Mouse (Mus musculus) liver, embryonic 11.5 days (tissue): ENCODE results near the gene Hbs1l. TPM values are rescaled to one million over a fixed set of nuclear protein-coding genes. Genes with fewer than 3 reads are reported as not detected.

Experiments used
- ATAC-seq: fragments of 200-750 bp; cut with Nextera tagmentation; replicated peaks from 2 replicates; pipeline ENCODE4 v1.8.0; 2017; ENCODE audit warnings: moderate number of reproducible peaks, mild to moderate bottlenecking, moderate TSS enrichment, moderate library complexity; ENCODE audit not compliant: low FRiP score
- DNase-seq: peaks from one replicate; pipeline ENCODE4 v3.0.0-alpha.2; 2017; ENCODE audit warnings: low spot score
- H3K27ac ChIP-seq: fragments of 300-500 bp; sonication (generic); 2 replicates; pipeline ENCODE4 v1.5.1; 2014; ENCODE audit warnings: mild to moderate bottlenecking, low read depth, low read length, control low read depth
- H3K27me3 ChIP-seq: fragments of 300-500 bp; sonication (generic); replicated peaks from 2 replicates; pipeline ENCODE4 v1.6.1; 2014; ENCODE audit warnings: low read length, mixed read lengths; ENCODE audit not compliant: control insufficient read depth, insufficient read depth
- H3K36me3 ChIP-seq: fragments of 300-500 bp; sonication (generic); 2 replicates; pipeline ENCODE4 v1.6.1; 2014; ENCODE audit warnings: mild to moderate bottlenecking, low read length, moderate library complexity, mixed read lengths; ENCODE audit not compliant: control insufficient read depth, insufficient read depth
- H3K4me1 ChIP-seq: fragments of 300-500 bp; sonication (generic); replicated peaks from 2 replicates; pipeline ENCODE4 v1.6.1; 2014; ENCODE audit warnings: low read length, mixed read lengths; ENCODE audit not compliant: control insufficient read depth, insufficient read depth
- H3K4me2 ChIP-seq: fragments of 300-500 bp; sonication (generic); 2 replicates; pipeline ENCODE4 v1.6.1; 2014; ENCODE audit warnings: mild to moderate bottlenecking, control low read depth, moderate library complexity
- H3K4me3 ChIP-seq: fragments of 300-500 bp; sonication (generic); 2 replicates; pipeline ENCODE4 v1.5.1; 2014; ENCODE audit warnings: low read depth, low read length, control low read depth
- H3K9ac ChIP-seq: fragments of 300-500 bp; sonication (generic); 2 replicates; pipeline ENCODE4 v1.6.1; 2014; ENCODE audit warnings: low read depth, low read length, control low read depth
- H3K9me3 ChIP-seq: fragments of 300-500 bp; sonication (generic); 2 replicates; pipeline ENCODE4 v1.6.1; 2016; ENCODE audit warnings: low read length, inconsistent platforms, mixed read lengths; ENCODE audit not compliant: control insufficient read depth
- whole genome bisulfite sequencing: fragments of 180-500 bp; shearing (Covaris S2); extraction: QIAGEN DNeasy Blood & Tissue Kit; methylation state at CpG from one replicate; pipeline ENCODE4 v1.1.7; 2014; 5-methylcytosine and 5-hydroxymethylcytosine counted together
- polyA plus RNA-seq: library from polyadenylated mRNA; unstranded; fragments of >200 nt; fragmentation: Nextera tagmentation; extraction: Ambion mirVana; gene quantifications from 2 replicates; pipeline ENCODE4 v1.2.1, GENCODE M21; 2014

Hbs1l gene
- polyA plus RNA-seq, 1 experiment from 2014 or later: 107 TPM

DNA sequence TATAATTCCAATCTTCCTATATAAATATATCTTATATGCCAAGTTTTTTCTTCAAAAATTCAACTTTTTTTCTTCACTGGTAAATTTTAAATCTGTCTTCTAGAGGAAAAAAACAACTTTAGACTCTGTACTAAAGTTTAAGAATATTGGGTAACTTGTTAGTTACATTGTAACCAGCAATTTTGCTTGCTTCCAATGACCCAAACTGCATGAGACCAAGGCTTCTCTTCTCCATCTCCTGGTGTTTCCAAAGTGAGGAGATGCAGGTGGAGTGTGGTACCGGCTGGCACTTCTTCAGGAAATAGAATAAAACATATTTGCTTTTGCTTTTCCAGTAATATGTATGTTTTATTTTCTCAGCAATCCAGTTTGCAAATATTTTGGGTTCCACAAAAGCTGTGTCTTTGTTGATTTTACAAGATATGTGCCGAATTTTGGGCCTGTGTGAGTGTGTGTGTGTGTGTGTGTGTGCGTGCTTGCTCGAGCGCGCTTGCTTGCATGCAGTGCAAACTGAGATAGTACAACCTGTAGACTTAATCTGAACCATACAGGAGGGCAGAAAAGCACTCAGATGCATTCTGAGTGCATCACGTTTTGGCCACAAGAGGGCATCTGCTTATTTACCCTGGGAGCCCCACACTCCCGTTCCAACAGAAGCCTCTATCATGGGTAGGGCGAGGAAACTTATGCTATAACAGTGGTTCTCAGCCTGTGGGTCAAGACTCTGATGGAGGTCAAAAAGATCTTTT lies 82.6 kb downstream of the Hbs1l start:
- H3K4me1 ChIP-seq: no peaks in the 10 kb centered on the region
- no peak for DNase-seq
- peak; percentile 80 for ATAC-seq
- 45% methylated on average over 9 of the region's 9 CpGs for WGBS
- no peaks in the 10 kb centered on the region for H3K36me3 ChIP-seq
- no peak overlapping the region for H3K4me3 ChIP-seq
- H3K9me3 ChIP-seq: no peaks in the 10 kb centered on the region
- no peak overlapping the region for H3K9ac ChIP-seq
- H3K4me2 ChIP-seq: no peak overlapping the region
- no peak overlapping the region for H3K27ac ChIP-seq
- H3K27me3 ChIP-seq: no peaks in the 10 kb centered on the region

DNA sequence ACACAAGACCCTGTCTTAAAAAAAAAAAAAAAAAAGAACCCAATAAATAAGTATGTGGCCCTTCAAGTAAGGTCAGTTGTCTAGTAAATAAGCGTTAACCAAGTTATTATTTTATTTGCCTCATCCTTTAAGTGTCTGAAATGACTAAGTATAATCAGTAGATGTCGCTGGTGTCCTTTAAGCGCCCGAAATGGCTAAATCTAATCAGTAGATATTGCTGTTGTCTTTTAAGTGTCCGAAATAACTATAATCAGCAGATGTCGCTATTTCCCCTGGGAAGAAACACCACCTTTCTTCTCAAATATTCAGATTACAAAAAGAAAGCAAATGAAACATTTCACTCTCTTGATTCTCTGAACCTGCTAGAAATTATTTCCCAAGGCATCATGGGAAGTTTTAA lies 87.1 kb downstream of the Hbs1l start:
- 14% methylated on average over 6 of the region's 6 CpGs for WGBS
- no peak overlapping the region for H3K4me3 ChIP-seq
- DNase-seq: no peak

DNA sequence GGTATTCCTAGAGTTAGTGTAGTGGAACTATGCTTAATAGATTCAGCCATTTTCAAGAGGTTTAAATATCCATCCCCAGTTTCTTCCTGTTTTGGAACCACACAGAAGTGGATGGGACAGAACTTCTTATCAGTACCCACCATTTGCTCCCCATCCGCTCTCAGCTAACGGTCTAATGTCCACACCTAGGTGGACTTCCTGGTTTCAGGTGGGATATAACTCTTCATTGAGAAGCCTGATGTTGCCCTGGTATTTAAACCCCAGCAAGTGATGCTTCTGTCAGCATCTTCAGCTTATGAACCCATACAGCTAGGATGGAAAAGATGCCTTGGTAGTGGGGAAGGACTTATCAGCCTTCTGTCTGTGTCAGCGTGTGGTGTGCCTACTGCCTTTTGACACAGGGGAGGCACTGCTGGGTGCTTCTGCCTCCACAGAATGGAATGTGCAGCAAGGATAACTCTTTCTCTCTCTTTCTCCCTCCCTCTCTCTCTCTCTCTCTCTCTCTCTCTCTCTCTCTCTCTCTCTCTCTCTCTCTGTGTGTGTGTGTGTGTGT lies 89.4 kb downstream of the Hbs1l start:
- Histone ChIP-seq H3K4me3 (no peak overlapping the region), H3K4me2 (peak overlapping the region; percentile 17; the same call in 1 of the 2 replicates), H3K27ac (no peak overlapping the region), H3K36me3 (no peaks in the 10 kb centered on the region), H3K9ac (no peak overlapping the region), H3K9me3 (no peaks in the 10 kb centered on the region), H3K4me1 (0 out of 2 replicates have a peak, but pooled peaks cover 5% of the 10 kb centered on the region), H3K27me3 (no peaks in the 10 kb centered on the region)
- DNase-seq: no peak
- no peak for ATAC-seq
- 48% methylated on average over 3 of the region's 3 CpGs for WGBS

More for the DNA sequence above, 87.1 kb downstream of the Hbs1l start:
- ATAC-seq: no peak
- Histone ChIP-seq H3K27ac (no peak overlapping the region), H3K27me3 (no peaks in the 10 kb centered on the region), H3K9me3 (no peaks in the 10 kb centered on the region), H3K4me2 (no peak overlapping the region), H3K9ac (no peak overlapping the region), H3K4me1 (0 out of 2 replicates have a peak, but pooled peaks cover 5% of the 10 kb centered on the region), H3K36me3 (no peaks in the 10 kb centered on the region)

DNA sequence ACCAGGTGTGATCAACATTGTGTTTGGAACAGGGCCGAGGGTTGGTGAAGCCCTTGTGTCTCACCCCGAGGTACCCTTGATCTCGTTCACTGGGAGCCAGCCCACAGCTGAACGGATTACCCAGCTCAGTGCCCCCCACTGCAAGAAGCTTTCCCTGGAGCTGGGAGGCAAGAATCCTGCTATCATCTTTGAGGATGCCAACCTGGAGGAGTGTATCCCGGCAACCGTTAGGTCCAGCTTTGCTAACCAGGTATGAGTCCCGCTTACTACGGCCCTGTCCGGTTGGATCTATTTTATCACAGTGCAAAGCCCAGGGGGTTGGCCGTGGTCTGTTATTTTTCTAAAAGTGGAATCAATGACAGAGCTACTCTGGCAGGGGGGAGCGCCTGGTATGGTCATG lies 93.3 kb downstream of the Hbs1l start:
- Histone ChIP-seq H3K4me2 (no peak overlapping the region), H3K4me1 (0 out of 2 replicates have a peak, but pooled peaks cover 5% of the 10 kb centered on the region), H3K9me3 (no peaks in the 10 kb centered on the region), H3K36me3 (no peaks in the 10 kb centered on the region), H3K4me3 (no peak overlapping the region), H3K9ac (no peak overlapping the region), H3K27me3 (no peaks in the 10 kb centered on the region), H3K27ac (no peak overlapping the region)
- 87% methylated on average over 11 of the region's 11 CpGs for WGBS
- ATAC-seq (no peak), DNase-seq (no peak)

DNA sequence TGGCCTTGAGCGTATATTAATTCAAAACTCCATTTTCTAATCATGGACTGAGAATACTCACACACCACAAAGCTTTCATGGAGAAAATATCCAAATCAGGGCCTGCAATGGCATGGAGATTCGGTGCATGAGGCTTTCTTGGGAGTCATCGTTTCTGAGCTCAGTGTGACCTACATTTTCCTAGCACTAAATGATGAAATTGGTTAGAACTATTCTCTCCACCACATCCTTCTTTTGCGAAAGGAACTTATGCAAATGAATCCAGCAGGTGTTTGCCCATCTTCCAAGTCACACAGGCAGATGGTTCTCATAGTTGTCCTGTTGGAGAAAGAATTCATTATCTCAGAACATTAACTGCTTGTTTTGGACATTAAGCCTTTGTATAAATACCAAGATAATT lies 94.7 kb downstream of the Hbs1l start:
- no peak overlapping the region for H3K4me2 ChIP-seq
- H3K27me3 ChIP-seq: no peaks in the 10 kb centered on the region
- 78% methylated on average over 4 of the region's 4 CpGs for WGBS
- H3K9me3 ChIP-seq: no peaks in the 10 kb centered on the region
- H3K27ac ChIP-seq: no peak overlapping the region
- ATAC-seq: no peak
- no peak for DNase-seq
- no peak overlapping the region for H3K4me3 ChIP-seq
- no peaks in the 10 kb centered on the region for H3K36me3 ChIP-seq
- no peaks in the 10 kb centered on the region; the same call in 1 of the 2 replicates for H3K4me1 ChIP-seq
- no peak overlapping the region for H3K9ac ChIP-seq

DNA sequence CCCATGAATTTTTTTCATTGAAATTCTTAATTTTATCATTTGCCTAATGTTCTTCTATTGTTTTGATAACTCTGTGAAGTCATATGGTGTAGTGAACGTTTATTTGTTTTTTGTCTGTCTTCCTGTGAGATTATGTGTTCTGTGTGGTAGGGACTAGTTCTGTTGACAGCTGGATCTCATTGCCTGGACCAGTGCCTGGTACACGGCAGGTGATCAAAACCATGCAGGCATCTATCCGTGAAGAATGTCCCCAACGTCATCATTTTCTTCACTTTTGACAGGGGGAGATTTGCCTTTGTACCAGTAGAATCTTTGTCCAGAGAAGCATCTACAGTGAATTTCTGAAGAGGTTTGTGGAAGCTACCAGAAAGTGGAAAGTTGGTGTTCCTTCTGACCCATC lies 95.5 kb downstream of the Hbs1l start:
- Histone ChIP-seq H3K9me3 (no peaks in the 10 kb centered on the region), H3K36me3 (no peaks in the 10 kb centered on the region), H3K4me2 (no peak overlapping the region), H3K27ac (no peak overlapping the region), H3K27me3 (no peaks in the 10 kb centered on the region), H3K4me3 (no peak overlapping the region), H3K4me1 (no peaks in the 10 kb centered on the region; the same call in 1 of the 2 replicates), H3K9ac (no peak overlapping the region)
- DNase-seq (no peak), ATAC-seq (no peak)
- WGBS: 68% methylated on average over 4 of the region's 4 CpGs

DNA sequence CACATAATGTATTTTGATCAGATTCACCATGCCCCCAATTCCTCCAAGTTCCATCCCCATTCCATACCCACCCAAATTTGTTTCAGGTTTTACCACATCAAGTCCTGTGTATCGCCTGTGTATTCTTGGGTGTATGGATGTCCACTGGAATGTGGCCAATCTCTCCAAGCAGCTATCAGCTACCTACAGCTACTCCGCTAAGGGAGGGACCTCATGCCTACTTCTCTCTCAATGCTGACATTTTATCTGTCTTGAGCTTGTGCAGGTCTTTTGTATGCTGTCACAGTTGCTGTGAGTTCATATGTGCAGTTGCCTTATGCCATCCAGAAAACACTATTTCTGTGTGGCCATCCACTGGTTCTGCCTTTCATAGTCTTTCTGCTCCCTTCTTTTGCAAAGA lies 97.6 kb downstream of the Hbs1l start:
- WGBS: 62% methylated on average over 2 of the region's 2 CpGs
- DNase-seq (no peak), ATAC-seq (no peak)
- no peak overlapping the region for H3K4me3 ChIP-seq
- H3K4me1 ChIP-seq: no peaks in the 10 kb centered on the region; the same call in 1 of the 2 replicates
- H3K27me3 ChIP-seq: no peaks in the 10 kb centered on the region
- H3K27ac ChIP-seq: no peak overlapping the region
- H3K9ac ChIP-seq: no peak overlapping the region
- H3K36me3 ChIP-seq: no peaks in the 10 kb centered on the region
- H3K9me3 ChIP-seq: no peaks in the 10 kb centered on the region
- no peak overlapping the region for H3K4me2 ChIP-seq

DNA sequence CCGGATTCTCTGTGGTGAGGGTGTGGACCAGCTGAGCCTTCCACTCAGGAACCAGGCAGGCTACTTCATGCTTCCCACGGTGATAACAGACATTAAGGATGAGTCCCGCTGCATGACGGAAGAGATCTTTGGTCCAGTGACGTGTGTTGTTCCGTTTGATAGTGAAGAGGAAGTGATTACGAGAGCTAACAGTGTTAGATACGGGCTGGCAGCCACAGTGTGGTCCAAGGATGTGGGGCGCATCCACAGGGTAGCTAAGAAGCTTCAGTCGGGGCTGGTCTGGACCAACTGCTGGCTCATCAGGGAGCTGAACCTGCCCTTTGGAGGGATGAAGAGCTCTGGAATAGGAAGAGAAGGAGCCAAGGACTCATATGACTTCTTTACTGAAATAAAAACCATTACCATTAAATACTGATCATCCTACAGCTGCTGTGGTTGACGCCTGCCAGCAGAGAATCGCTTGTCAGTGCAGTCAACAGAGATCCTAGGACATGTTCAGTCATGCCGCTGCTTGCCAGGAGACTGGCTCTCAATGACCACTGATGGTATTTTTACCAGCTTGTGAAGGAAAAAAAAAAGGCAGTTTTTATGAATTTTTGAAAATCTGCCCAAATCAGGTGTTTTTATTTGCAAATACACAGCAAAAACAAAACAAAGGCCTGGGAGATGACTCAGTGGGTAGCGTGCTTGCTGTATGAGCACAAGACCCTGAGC lies 99.8 kb downstream of the Hbs1l start:
- no peak overlapping the region for H3K4me3 ChIP-seq
- no peak overlapping the region for H3K4me2 ChIP-seq
- H3K4me1 ChIP-seq: no peaks in the 10 kb centered on the region; the same call in 1 of the 2 replicates
- no peak overlapping the region for H3K27ac ChIP-seq
- no peak for DNase-seq
- no peaks in the 10 kb centered on the region for H3K9me3 ChIP-seq
- H3K9ac ChIP-seq: no peak overlapping the region
- 55% methylated on average over 14 of the region's 14 CpGs for WGBS
- no peaks in the 10 kb centered on the region for H3K36me3 ChIP-seq
- ATAC-seq: no peak; the same call in 1 of the 2 replicates
- H3K27me3 ChIP-seq: no peaks in the 10 kb centered on the region
